Mouse (Mus musculus) spleen, adult 2 months (tissue): ENCODE data around the gene Ptpn12.

ENCODE experiments used
- CTCF ChIP-seq: fragments of 200-500 bp; IDR thresholded peaks from 2 replicates; pipeline ENCODE4 v1.5.1; 2011; ENCODE audit warnings: mild to moderate bottlenecking, inconsistent platforms; ENCODE audit not compliant: insufficient read depth, insufficient read length, insufficient replicate concordance; ENCODE audit errors: extremely low read depth
- POLR2A ChIP-seq: fragments of 200-500 bp; IDR thresholded peaks from 2 replicates; pipeline ENCODE4 v1.6.1; 2011; ENCODE audit warnings: low read depth, low read length, inconsistent platforms

DNA sequence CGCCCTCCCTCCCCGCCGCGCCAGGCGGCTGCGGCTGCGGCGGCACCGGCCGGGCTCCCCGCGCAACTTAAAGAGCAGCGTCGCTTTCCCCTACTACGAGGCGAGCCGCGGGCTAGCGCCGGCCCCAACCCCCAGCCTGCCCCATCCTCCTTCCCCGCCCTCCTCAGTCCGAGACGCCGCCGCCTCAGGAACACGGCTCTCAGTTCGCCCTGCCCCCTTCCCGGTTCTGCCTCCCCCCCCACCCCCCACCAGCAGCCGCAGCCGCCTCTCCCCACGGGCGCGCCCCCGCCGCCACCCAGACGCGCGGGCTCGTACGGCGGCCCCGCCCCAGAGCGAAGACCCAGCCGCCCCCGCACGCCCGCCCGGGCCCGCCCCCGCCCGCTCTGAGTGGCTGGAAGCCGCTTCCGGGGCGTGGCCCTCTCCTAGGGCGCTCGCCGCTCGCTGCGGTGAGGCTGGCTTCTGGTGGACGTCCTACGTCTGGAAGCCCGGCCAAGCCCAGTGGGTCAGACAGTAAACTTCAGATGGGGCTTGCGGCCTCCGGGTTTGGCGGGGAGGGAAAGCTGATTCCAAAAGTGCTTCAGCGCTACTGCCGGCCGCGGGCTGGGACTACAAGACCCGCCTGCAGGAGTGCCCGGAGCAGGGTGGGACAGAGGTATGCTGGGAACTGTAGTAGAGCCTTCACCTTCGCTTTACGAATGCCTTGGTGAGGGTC lies at the start of gene Ptpn12:
- TF ChIP-seq CTCF, result 0 out of 2 replicates have a peak, but pooled peaks have one; percentile 7
- peak; percentile 89 for TF ChIP-seq POLR2A
